Mouse (Mus musculus): ENCODE results near the gene Synm. TPM values are rescaled to one million over a fixed set of nuclear protein-coding genes. Genes with fewer than 3 reads are reported as not detected.
A peak's percentile ranks its signal among the peaks of the same experiment; 100 is the strongest.

Gene Synm
- polyA plus RNA-seq, 1 experiment from 2014 or later = 3.7 TPM

DNA sequence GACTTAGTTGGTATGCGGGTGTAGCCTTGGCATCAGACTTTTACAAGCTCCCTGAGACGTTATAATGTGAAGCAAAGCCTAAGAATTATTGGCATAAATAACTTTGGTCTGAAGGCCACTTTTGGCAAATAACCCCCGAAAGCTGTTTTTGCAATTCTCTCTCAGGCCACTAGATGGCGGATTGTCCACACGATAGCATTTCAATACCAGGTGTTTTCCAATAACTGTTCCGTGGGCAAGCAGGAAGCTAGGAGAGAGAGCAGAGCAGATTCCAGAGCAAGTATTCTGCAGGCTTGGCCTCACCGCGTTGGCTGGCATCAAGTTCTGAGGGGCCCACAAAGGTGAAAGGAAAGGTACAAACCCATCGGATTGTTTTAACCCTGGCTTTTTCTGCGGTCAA lies 29.2 kb upstream of the Synm start:
- H3K36me3 ChIP-seq (replicated peaks; ENCODE audit: control insufficient read depth, insufficient read depth) = no peaks in the 10 kb centered on the region
- no peak for ATAC-seq (ENCODE audit: low FRiP score)
- H3K4me2 ChIP-seq (replicated peaks) = no peak overlapping the region
- no peak overlapping the region for H3K9ac ChIP-seq
- H3K9me3 ChIP-seq (ENCODE audit: control insufficient read depth, low read length) = no peaks in the 10 kb centered on the region
- no peaks in the 10 kb centered on the region for H3K27me3 ChIP-seq (ENCODE audit: control insufficient read depth, insufficient read depth, low read length)
- H3K27ac ChIP-seq = no peak overlapping the region
- 15% methylated on average over 10 of the region's 10 CpGs for WGBS
- no peak overlapping the region for H3K4me3 ChIP-seq (replicated peaks; ENCODE audit: low read length)
- H3K4me1 ChIP-seq (replicated peaks; ENCODE audit: control insufficient read depth, insufficient read depth, low read length) = no peaks in the 10 kb centered on the region
- peak; percentile 89 for DNase-seq (ENCODE audit: low spot score)

GRCm38 (mm10) chr7:67787861-67788260 lies 28.3 kb upstream of the Synm start:
- H3K27me3 ChIP-seq (ENCODE audit: control insufficient read depth, insufficient read depth, low read length) = no peaks in the 10 kb centered on the region
- no peaks in the 10 kb centered on the region for H3K36me3 ChIP-seq (replicated peaks; ENCODE audit: control insufficient read depth, insufficient read depth)
- H3K27ac ChIP-seq = no peak overlapping the region
- H3K4me3 ChIP-seq (replicated peaks; ENCODE audit: low read length) = no peak overlapping the region
- H3K4me2 ChIP-seq (replicated peaks) = no peak overlapping the region
- H3K9me3 ChIP-seq (ENCODE audit: control insufficient read depth, low read length) = no peaks in the 10 kb centered on the region
- H3K4me1 ChIP-seq (replicated peaks; ENCODE audit: control insufficient read depth, insufficient read depth, low read length) = no peaks in the 10 kb centered on the region
- ATAC-seq (ENCODE audit: low FRiP score) (no peak), DNase-seq (ENCODE audit: low spot score) (no peak)
- 66% methylated on average over 2 of the region's 2 CpGs for WGBS
- no peak overlapping the region for H3K9ac ChIP-seq

DNA sequence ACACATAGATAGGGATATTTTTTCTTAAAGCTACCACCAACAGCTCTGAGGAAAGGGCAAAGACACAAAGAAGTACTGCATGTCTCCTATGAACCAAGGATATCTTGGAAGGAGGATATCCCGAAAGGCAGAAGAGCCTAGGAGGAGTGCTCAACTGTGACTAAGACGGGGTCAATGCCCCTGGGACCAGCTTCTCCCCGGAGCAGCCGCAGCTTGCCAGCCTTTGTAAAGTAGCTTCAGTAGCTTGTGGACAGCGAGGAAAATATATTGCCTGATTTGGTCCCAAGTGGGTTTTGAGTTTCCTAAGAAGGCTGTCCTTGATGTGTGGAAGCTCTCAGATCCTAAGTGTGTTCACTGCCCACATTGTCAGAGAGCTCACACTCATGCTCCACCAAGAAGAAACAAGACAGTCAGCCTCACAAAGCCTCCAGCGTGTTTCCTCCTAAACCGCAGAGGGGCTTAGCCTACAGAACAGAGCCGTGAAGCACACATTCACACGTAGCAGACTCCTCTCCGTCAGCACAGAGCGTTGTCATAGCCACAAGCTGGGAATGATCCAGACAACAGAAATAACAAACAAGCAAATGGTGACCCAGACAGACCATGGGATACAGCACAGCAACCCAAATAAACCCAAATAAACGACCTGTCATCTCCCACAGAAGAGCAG lies 17.2 kb upstream of the Synm start:
- no peaks in the 10 kb centered on the region for H3K9me3 ChIP-seq (ENCODE audit: control insufficient read depth, low read length)
- no peaks in the 10 kb centered on the region for H3K4me1 ChIP-seq (replicated peaks; ENCODE audit: control insufficient read depth, insufficient read depth, low read length)
- H3K9ac ChIP-seq = no peak overlapping the region
- no peak overlapping the region for H3K4me2 ChIP-seq (replicated peaks)
- H3K4me3 ChIP-seq (replicated peaks; ENCODE audit: low read length) = no peak overlapping the region
- DNase-seq (ENCODE audit: low spot score) (no peak), ATAC-seq (ENCODE audit: low FRiP score) (no peak)
- 51% methylated on average over 12 of the region's 12 CpGs for WGBS
- no peaks in the 10 kb centered on the region for H3K27me3 ChIP-seq (ENCODE audit: control insufficient read depth, insufficient read depth, low read length)
- H3K27ac ChIP-seq = no peak overlapping the region
- H3K36me3 ChIP-seq (replicated peaks; ENCODE audit: control insufficient read depth, insufficient read depth) = no peaks in the 10 kb centered on the region

DNA sequence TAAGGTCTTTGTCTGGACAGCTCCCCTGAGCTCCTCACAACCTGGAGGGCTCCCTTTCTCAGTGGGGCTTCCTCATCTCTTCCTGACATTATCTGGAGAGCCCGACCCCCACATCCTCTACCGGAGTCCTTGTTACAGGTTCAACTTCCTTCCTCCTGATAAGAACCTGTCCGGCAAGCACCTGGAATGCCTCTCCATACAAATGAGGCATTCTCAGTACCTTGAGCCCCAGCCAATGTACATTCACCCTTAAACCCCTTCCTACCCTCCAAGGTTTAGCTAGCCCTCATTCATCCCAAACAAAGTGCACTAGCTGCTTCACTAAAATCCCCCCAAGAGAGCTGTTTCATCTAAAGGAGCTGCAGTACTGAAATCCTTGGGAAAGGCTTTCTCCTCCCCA lies 16.1 kb upstream of the Synm start:
- Histone ChIP-seq H3K4me1 (replicated peaks; ENCODE audit: control insufficient read depth, insufficient read depth, low read length) (no peaks in the 10 kb centered on the region), H3K9me3 (ENCODE audit: control insufficient read depth, low read length) (no peaks in the 10 kb centered on the region), H3K4me2 (replicated peaks) (no peak overlapping the region), H3K9ac (no peak overlapping the region), H3K27me3 (ENCODE audit: control insufficient read depth, insufficient read depth, low read length) (no peaks in the 10 kb centered on the region), H3K36me3 (replicated peaks; ENCODE audit: control insufficient read depth, insufficient read depth) (no peaks in the 10 kb centered on the region), H3K27ac (no peak overlapping the region), H3K4me3 (replicated peaks; ENCODE audit: low read length) (no peak overlapping the region)
- no peak for ATAC-seq (ENCODE audit: low FRiP score)
- no peak for DNase-seq (ENCODE audit: low spot score)
- 82% methylated on average over 3 of the region's 3 CpGs for WGBS

DNA sequence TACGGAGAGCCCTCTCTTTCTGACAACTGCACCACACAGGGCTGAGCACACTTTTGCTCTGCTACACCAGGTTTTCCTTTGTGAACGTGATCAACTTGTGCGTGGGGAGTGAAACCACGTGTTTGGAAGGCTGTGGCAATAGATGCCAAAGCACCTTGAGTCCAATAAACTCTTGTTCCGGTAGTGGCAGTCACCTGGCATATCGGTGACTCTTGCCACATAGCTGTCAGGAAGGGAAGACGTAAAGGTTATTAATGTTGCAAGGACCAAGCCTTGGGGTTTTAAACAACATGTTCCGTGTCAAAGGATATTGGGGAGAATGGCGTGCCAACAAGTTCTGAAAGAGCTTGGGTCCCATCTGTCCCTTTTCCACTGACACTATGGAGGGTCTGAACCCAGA lies 12.7 kb upstream of the Synm start:
- no peak for ATAC-seq (ENCODE audit: low FRiP score)
- Histone ChIP-seq H3K4me2 (replicated peaks) (no peak overlapping the region), H3K4me1 (replicated peaks; ENCODE audit: control insufficient read depth, insufficient read depth, low read length) (no peaks in the 10 kb centered on the region), H3K9ac (no peak overlapping the region), H3K27ac (no peak overlapping the region), H3K9me3 (ENCODE audit: control insufficient read depth, low read length) (no peaks in the 10 kb centered on the region), H3K36me3 (replicated peaks; ENCODE audit: control insufficient read depth, insufficient read depth) (no peaks in the 10 kb centered on the region), H3K4me3 (replicated peaks; ENCODE audit: low read length) (no peak overlapping the region), H3K27me3 (ENCODE audit: control insufficient read depth, insufficient read depth, low read length) (no peaks in the 10 kb centered on the region)
- no peak for DNase-seq (ENCODE audit: low spot score)
- WGBS = 91% methylated on average over 9 of the region's 9 CpGs

GRCm38 (mm10) chr7:67769487-67769886 lies 9.9 kb upstream of the Synm start:
- Histone ChIP-seq H3K27me3 (ENCODE audit: control insufficient read depth, insufficient read depth, low read length) (no peaks in the 10 kb centered on the region), H3K4me1 (replicated peaks; ENCODE audit: control insufficient read depth, insufficient read depth, low read length) (no peaks in the 10 kb centered on the region), H3K9me3 (ENCODE audit: control insufficient read depth, low read length) (no peaks in the 10 kb centered on the region), H3K4me2 (replicated peaks) (no peak overlapping the region), H3K36me3 (replicated peaks; ENCODE audit: control insufficient read depth, insufficient read depth) (no peaks in the 10 kb centered on the region), H3K9ac (no peak overlapping the region), H3K27ac (no peak overlapping the region), H3K4me3 (replicated peaks; ENCODE audit: low read length) (no peak overlapping the region)
- ATAC-seq (ENCODE audit: low FRiP score) = no peak
- no peak for DNase-seq (ENCODE audit: low spot score)
- WGBS = 90% methylated on average over 5 of the region's 5 CpGs

- no peaks in the 10 kb centered on the region for H3K4me1 ChIP-seq (replicated peaks; ENCODE audit: control insufficient read depth, insufficient read depth, low read length)
- DNase-seq (ENCODE audit: low spot score) = no peak
- no peak for ATAC-seq (ENCODE audit: low FRiP score)
- no peaks in the 10 kb centered on the region for H3K9me3 ChIP-seq (ENCODE audit: control insufficient read depth, low read length)
- no peaks in the 10 kb centered on the region for H3K27me3 ChIP-seq (ENCODE audit: control insufficient read depth, insufficient read depth, low read length)
- H3K9ac ChIP-seq = no peak overlapping the region
- WGBS = 90% methylated on average over 3 of the region's 3 CpGs
- H3K4me3 ChIP-seq (replicated peaks; ENCODE audit: low read length) = no peak overlapping the region
- H3K4me2 ChIP-seq (replicated peaks) = no peak overlapping the region
- H3K36me3 ChIP-seq (replicated peaks; ENCODE audit: control insufficient read depth, insufficient read depth) = no peaks in the 10 kb centered on the region
- no peak overlapping the region for H3K27ac ChIP-seq
Observed at GRCm38 (mm10) chr7:67768125-67768524, 8.6 kb upstream of the Synm start.

GRCm38 (mm10) chr7:67763625-67764024 lies 4.1 kb upstream of the Synm start:
- no peak overlapping the region for H3K4me3 ChIP-seq (replicated peaks; ENCODE audit: low read length)
- 74% methylated on average over 3 of the region's 3 CpGs for WGBS
- no peak overlapping the region for H3K9ac ChIP-seq
- H3K9me3 ChIP-seq (ENCODE audit: control insufficient read depth, low read length) = no peaks in the 10 kb centered on the region
- no peaks in the 10 kb centered on the region for H3K4me1 ChIP-seq (replicated peaks; ENCODE audit: control insufficient read depth, insufficient read depth, low read length)
- no peaks in the 10 kb centered on the region for H3K27me3 ChIP-seq (ENCODE audit: control insufficient read depth, insufficient read depth, low read length)
- ATAC-seq (ENCODE audit: low FRiP score) = no peak
- no peaks in the 10 kb centered on the region for H3K36me3 ChIP-seq (replicated peaks; ENCODE audit: control insufficient read depth, insufficient read depth)
- DNase-seq (ENCODE audit: low spot score) = no peak
- H3K27ac ChIP-seq = no peak overlapping the region
- no peak overlapping the region for H3K4me2 ChIP-seq (replicated peaks)

GRCm38 (mm10) chr7:67758858-67759628 lies 499 bp downstream of the Synm start:
- Histone ChIP-seq H3K4me1 (replicated peaks; ENCODE audit: control insufficient read depth, insufficient read depth, low read length) (no peaks in the 10 kb centered on the region), H3K4me3 (replicated peaks; ENCODE audit: low read length) (peak overlapping the region; percentile 51), H3K9me3 (ENCODE audit: control insufficient read depth, low read length) (no peaks in the 10 kb centered on the region), H3K36me3 (replicated peaks; ENCODE audit: control insufficient read depth, insufficient read depth) (no peaks in the 10 kb centered on the region), H3K9ac (peak overlapping the region; percentile 60), H3K27me3 (ENCODE audit: control insufficient read depth, insufficient read depth, low read length) (peaks cover 9% of the 10 kb centered on the region), H3K27ac (peak overlapping the region; percentile 74), H3K4me2 (replicated peaks) (peak overlapping the region; percentile 96)
- DNase-seq (ENCODE audit: low spot score) (peak; percentile 70), ATAC-seq (ENCODE audit: low FRiP score) (peak; percentile 86)
- WGBS = under 1% methylated on average over 92 of the region's 92 CpGs

All from hindbrain, embryonic 14.5 days (tissue).